Mouse (Mus musculus) mouse embryonic stem cell (cell line): ENCODE measurements around the gene Daxx.
"Not testable (repeated sequence)": the region's sequence is repeated elsewhere in the genome, so short reads cannot be mapped to it uniquely, and the experiment has no call there.

Source experiments
- in situ Hi-C, 2 experiments: fragments of 300-500 bp; cut with MboI; formaldehyde crosslinking; loops; 1 replicate in 1 of 2; 3 replicates in 1 of 2; pipeline ENCODE4 v1.14.3; 2019 to 2020; ENCODE audit warnings: low sequenced_read_pairs in 2 of 2, low pct_unique_long_range_greater_than_20kb in 1 of 2, mixed read lengths in 1 of 2; ENCODE audit not compliant: unreplicated experiment in 1 of 2

The Daxx gene

DNA sequence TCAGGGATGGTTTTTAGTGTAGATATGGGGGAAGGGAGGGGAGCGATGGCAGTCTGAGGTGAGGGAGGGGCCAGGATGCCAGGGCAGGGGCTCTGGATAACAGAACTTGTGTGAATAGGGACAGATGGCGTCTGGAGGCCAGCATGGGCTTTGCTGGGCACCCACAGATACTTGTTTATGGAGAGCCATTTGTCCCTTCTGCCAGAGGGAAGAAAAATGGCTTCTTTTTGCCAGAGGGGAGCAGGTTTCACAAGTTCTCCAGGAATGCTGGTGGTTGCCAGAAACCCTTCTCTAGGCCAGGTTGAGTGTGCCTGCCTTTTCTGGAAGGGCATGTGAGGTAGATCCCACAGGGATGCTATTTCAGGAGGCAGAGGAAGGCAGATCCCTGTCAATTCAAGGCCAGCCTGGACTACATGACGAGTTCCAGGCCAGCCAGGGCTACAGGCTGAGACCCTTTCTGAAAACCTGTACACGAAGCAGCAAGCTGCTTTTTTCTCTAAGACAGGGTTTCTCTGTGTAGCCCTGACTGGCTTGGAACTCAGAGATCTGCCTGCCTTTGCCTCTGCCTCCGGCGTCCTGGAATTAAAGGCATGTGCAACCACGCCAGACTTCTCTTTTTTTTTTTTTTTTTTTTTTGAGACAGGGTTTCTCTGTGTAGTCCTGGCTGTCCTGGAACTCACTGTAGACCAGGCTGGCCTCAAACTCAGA lies 8.8 kb upstream of the Daxx start:
- in situ Hi-C loops: no loop called here

DNA sequence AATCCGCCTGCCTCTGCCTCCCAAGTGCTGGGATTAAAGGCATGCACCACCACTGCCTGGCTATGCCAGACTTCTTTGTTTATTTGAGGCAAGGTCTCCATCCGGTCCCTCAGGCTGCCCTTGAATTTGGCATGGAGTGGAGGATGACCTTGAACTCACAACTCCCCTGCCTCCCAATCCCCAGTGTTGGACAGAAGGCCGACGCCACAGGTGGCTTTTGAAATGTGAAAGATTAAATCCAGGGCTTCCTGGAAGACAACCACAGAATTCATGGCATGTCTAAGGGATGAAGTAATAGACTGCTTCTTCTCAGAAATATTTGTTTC lies 8.3 kb upstream of the Daxx start:
- in situ Hi-C loops: no loop called here

DNA sequence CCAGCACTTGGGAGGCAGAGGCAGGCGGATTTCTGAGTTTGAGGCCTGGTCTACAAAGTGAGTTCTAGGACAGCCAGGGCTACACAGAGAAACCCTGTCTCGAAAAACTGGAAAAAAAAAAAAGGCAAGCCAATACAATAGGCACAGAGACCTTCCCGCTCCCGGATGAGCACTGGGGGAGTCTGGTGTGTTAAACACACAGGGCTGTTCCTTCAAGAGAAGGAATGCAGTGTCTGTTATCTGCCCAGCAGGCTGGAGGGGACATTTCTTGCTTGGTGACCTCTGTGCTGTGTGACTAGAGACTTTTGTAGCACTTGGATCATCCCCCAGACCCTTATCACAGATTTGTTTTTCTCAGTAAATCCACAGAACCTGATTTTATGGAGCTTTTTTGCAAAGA lies 7.6 kb upstream of the Daxx start:
- in situ Hi-C loops: no loop called here

DNA sequence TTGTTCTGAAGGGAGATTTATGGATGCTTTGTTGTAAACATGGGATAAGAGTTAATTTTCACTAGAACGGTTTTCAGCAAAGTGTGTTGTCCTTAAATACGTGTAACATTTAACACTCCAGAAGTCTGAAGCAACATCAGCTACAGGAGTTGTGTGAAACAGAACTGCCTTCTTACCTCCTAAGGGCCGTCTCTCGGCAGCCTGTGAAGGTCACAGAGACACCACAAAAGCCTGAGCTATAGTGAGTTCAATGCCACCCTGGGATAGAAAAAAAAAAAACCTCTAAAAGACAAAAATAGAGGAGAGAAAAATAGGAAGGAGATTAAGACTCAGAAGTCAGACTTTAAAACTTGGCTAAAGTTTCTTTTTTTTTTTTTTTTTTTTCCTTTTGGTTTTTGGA lies 7.1 kb upstream of the Daxx start:
- in situ Hi-C loops: no loop called here

DNA sequence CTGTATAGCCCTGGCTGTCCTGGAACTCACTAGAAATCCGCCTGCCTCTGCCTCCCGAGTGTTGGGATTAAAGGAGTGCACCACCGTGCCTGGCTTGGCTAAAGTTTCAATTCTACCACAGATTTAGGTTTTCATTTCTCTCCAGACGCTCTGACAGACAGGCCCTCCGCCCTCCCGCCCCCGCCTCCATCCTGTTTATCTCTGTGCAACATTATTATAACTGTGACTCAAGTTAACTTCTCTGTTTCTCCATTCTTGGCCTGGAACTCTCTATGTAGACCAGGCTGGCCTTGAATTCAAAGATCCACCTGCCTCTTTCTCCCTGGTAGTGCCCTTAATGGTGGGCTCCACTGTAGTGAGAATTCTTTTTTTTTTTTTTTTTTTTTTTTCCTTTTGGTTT lies 6.7 kb upstream of the Daxx start:
- in situ Hi-C loops: no loop called here

DNA sequence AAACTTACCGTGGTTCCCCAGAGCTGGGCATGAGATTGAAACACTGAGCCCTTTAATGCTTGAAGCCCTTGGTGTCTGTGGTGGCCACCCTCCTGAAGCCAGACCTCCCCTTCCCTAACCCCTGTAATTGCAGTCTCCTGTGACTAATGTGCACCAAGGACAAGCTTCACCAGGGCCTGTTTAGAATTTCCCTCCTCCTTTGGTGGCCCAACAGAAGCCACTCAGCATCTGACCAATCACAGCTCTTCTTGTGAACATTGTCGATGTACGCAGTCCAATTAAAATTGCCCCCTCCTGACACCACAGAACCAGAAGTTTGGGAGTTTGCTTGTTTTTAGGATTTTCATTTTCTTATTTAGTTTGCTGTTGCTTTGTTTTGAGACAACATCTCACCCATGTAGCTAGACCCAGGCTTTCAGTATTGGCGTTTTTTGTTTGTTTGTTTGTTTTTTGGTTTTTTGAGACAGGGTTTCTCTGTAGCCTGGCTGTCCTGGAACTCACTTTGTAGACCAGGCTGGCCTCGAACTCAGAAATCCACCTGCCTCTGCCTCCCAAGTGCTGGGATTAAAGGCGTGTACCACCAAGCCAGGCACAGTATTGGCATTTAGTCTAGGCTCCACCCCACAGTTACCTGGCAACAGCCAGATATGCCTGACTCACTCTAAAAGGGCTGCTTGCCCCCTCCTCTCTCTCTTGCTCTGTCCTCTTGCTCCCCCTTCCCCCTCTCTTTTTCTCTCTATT lies 5.1 kb upstream of the Daxx start:
- in situ Hi-C loops: not testable (repeated sequence)

DNA sequence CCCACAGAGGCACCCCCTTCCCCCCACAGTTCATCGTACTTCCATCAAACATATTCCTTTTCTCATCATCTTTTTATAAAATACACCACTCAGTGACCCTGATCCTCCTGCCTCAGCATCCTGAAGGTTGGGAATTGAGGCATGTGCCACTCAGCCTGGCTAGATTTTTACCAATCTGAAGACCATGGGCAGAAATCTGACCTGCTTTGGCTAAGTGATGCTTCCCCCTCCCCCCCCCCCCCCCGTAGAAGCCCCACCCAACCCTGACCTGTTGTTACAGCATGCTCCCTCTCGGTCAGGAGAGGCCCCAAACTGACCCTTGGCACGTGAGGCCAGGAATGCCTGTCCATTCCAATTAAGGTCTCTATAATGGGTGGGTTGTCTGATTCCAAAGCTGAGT lies 4.4 kb upstream of the Daxx start, which contains the start of gene Platr17:
Gene Platr17 (plus strand): TSS at position 301 of the 400 bp plus-strand sequence.
- in situ Hi-C loops: not testable (repeated sequence)

DNA sequence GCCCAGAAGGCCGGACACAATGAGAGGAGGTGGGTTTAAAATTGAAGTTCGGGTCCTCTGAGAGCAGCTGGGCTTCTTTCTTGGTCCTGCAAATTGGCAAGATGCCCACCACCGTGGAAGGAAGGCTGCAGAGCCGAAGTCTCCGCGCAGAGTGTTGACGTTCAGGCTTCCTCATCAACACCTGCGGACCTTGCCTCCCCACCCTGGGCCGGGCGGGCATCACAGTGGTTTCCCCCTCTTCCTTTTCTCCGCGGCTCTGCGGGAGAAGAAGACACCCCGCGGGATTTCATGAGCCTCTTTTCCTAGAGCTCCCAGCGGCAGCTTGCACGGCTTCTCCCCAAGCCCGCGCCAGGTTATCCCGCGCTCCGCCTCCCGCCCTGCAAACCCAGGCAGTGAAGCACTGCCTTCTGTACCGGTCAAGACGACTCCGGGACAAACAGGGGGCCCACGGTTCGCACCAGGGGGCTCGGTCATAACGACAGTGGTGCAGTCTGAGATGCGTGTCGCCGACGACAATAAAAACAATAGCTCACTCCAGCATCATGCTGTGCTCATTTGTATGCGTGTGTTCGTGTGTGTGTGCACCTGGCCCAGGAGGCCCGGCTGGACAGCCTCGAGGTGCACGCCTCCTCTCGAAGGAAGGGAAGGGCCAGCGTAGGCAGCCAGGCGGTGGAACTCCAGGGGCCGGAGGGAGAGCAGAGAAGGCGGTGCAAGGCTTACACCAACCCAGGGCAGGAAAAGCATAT lies 710 bp upstream of the Daxx start:
- in situ Hi-C loops: no loop called here

DNA sequence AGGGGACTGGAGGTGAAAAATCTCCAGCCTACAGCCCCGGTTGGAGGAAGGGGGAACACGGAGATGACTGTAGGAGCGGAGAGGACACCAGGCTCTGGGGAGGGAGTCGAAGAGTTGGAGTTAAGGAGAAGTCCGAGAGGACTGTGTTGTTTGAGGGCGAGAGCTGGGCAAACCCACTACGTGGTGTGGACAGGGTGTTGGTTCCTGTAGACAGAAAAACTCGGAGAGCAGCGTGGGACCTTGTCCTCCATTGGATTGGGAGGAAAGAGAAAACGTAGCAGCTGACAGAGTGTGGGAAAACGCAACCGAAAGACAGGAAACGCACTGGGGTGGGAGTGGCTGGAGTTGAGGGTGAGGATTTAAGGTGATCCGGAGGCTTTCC lies 646 bp downstream of the Daxx start:
- in situ Hi-C loops: no loop called here

DNA sequence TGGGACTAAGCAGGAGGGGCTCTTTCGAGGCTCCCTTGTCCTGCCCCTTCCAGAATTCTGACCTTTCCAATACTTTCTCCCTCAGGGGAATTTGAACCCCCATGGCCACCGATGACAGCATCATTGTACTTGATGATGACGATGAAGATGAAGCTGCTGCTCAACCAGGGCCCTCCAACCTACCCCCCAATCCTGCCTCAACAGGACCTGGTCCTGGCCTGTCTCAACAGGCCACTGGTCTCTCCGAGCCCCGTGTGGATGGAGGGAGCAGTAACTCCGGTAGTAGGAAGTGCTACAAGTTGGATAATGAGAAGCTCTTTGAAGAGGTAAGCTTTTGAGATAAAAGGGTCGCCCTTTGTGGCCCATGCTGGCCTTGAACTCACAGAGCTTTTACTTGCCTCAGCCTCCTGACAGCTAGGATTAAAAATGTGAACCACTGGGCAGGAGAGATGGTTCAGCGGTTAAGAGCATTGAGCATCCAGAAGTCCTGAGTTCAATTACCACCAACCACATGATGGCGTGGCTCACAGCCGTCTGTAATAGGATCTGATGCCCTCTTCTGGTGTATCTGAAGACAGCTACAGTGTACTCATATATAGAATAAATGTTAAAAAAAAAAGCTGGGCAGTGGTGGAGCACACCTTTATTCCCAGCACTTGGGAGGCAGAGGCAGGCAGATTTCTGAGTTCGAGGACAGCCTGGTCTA lies 1.3 kb downstream of the Daxx start:
- in situ Hi-C loops: no loop called here

DNA sequence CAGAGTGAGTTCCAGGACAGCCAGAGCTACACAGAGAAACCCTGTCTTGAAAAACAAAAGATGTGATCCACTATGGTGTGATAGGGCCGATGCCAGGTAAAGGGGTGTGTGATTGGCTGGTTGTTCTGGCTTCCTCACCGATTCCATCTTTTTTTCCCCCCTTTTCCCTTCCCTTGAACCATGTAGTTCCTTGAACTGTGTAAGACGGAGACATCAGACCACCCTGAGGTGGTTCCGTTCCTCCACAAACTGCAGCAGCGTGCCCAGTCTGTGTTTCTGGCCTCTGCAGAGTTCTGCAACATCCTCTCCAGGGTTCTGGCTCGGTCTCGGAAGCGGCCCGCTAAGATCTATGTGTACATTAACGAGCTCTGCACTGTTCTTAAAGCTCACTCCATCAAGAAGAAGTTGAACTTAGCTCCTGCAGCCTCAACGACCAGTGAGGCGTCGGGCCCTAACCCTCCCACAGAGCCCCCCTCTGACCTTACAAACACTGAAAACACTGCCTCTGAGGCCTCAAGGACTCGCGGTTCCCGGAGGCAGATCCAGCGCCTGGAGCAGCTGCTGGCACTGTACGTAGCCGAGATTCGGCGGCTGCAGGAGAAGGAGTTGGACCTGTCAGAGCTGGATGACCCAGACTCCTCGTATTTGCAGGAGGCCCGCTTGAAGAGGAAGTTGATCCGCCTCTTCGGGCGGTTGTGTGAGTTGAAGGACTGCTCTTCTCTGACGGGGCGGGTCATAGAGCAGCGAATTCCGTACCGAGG lies 2.0 kb downstream of the Daxx start:
- in situ Hi-C loops: no loop called here

DNA sequence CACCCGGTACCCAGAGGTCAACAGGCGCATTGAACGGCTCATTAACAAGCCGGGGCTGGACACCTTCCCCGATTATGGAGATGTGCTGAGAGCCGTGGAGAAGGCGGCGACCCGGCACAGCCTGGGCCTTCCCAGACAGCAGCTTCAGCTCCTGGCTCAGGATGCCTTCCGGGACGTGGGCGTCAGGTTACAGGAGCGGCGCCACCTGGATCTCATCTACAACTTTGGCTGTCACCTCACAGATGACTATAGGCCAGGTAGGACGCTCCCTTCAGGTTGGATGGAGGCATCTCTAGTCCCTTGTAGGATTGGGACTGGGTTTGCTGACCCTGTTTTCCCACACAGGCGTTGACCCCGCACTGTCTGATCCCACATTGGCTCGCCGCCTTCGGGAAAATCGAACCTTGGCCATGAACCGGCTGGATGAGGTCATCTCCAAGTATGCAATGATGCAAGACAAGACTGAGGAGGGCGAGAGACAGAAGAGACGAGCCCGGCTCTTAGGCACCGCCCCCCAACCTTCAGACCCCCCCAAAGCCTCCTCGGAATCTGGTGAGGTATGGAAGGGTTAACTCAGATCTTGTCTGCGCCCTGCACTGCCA lies 2.7 kb downstream of the Daxx start:
- in situ Hi-C loops: no loop called here

DNA sequence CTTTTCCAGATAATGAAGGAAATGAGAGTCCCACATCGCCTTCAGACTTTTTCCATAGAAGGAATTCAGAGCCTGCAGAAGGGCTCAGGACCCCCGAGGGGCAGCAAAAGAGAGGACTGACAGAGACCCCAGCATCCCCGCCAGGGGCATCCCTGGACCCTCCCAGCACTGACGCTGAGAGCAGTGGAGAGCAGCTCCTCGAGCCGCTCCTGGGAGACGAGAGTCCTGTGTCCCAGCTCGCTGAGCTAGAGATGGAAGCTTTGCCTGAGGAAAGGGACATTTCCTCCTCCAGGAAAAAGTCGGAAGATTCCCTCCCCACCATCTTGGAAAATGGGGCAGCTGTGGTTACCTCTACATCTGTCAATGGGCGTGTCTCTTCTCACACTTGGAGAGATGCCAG lies 4.0 kb downstream of the Daxx start:
- in situ Hi-C loops: no loop called here

DNA sequence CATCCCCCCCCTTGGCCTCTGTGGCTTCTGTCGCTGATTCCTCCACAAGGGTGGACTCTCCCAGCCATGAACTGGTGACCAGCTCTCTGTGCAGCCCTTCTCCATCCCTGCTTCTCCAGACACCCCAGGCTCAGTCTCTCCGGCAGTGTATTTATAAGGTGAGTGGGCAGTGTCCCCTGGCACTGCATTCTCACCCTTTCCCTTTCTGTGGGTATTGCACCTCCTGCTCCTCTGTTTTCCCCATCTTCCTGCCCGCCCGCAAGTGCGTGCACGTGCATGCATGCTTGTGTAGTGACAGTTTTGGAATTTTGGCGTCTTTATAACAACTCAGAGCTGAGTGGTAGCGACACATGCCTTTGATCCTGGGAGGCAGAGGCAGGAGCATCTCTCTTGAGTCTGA lies 4.7 kb downstream of the Daxx start:
- in situ Hi-C loops: no loop called here

DNA sequence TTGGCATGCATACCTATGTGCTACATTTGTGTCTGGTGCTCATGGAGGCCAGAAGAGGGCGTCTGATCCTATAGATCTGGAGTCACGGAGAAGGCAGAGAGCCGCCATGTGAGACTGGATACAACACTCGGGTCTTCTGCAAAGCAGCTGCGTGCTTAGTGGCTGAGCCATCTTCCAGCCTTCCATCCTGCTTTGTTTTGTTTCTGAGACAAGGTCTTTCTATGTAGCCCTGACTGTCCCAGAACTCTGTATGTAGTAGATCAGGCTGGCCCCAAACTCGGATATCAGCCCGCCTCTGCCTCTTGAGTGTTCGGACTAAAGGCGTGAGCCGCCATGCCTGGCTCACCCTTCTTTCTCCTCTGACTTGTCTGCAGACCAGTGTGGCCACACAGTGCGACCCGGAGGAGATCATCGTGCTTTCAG lies 5.8 kb downstream of the Daxx start:
- in situ Hi-C loops: no loop called here

DNA sequence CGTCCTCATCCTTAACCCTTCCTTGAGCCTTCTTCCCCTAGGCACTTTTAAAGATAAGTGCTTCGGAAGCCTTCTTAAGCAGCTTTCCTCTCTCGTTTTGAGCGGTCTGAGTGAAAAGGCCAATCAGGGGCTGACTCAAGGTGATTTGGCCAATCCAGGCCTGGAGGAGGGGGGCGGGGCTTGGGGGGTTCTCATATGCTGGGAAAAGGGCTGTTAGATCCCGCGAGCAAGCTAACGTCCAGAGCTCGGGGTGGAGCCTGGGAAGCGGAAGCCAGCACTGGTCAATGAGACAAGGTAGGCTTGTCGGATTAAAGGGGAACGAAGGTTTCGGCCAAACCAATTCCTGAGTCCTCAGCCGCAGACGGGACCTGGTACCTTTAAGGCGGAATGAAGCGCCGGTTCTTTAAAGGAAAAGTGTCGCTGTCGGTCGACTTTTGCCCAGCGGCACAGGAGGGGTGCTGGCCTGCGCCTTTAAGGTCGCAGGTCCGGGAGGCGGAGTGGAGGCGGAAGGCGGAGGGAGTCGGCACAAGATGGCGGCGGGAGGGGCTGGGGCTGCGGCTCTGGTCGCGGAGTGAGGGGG lies 6.5 kb downstream of the Daxx start, which contains the start of the genes Tapbp and Zbtb22:
Gene Tapbp (plus strand): TSS at position 229 of the 580 bp plus-strand sequence.
Gene Zbtb22 (plus strand): TSS at position 234 of the 580 bp plus-strand sequence.
- in situ Hi-C loops: no loop called here

DNA sequence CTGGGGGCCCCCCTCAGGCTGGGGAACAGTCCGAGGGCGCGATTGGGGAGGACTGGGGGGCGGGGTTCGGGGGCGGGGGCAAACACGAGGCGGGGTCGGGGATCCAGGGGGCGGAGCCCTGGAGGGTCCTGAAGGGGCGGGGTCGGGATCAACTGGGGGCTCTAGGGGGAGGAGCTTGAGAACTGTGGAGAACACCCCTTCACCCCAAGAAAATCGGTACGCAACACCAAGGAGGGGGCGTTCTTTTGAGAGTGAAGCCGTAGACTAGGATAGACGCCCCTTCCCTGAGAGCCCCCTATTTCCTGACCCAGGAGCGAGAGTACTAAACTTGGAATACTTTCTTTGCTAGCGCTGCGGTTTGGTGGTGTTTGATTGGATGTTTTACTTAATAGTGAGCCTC lies 7.1 kb downstream of the Daxx start:
- in situ Hi-C loops: no loop called here
